In the genomic region with DNA sequence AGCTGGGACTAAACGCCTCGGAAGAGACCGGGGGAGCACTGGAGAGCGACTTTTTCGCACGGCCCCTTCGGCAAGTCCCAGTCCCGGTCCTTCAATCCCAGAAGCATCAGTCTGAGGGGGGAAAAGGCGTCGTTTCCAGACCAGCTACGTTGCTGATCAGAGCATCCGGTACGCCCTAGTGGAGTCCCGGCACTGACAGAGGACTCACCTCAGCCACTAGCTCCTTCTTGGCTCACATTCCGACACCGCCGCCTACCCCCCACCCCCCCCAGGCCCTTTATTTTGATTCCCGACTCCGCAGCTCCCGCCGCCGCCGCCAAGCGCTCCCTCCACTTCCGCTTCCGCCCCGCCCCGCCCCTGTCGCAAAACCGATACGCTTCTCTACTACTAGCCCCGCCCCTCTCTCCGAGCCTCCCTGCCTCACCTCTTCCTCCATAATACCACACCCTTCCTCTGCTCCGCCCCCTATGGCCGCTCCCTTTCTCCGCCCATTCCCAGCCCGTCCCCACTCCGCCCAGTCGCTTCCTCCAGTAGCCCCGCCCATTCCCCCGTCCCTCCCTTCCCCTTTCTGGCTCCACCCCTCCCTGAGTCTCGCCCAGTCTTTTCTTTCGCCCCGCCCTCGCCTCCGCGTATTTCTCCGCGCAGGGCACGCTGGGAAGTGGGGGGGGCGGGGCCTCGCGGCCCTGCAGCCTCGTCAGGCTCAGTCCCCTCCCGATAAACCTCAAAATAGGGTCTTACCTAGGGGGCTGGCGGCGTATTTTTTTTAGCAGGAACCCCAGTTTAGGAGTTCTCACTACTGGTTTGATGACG, we compare ENCODE assay signal across 8 mouse cellular contexts. TPM values are rescaled to one million over a fixed set of nuclear protein-coding genes. Genes with fewer than 3 reads are reported as not detected.
A peak's percentile ranks its signal among the peaks of the same experiment; 100 is the strongest.
DNase-seq lines count a peak whose midpoint lies in the region; ATAC-seq lines count a peak whose summit lies in the region.

No protein-coding gene starts in this region.

- ATAC-seq in hindbrain, embryonic 15.5 days (ENCODE audit: low FRiP score, low read depth) = peak; percentile 97

- DNase-seq in T-cell, adult 2 months (ENCODE audit: low spot score) = peak; percentile 99
- peak; percentile 98 to 99 for DNase-seq in cerebellum, postnatal 36 days
- peak; percentile 96 to 98 for DNase-seq in frontal cortex, postnatal 36 days (ENCODE audit: low spot score in 2 of 2)
- DNase-seq in left cerebral cortex, adult 11 months (ENCODE audit: low spot score) = peak; percentile 98
- peak; percentile 99 to 100 for DNase-seq in lung, postnatal 4 days
- DNase-seq in retina, postnatal 7 days (ENCODE audit: low read depth, low spot score) = peak; percentile 99
- peak; percentile 88 for DNase-seq in urinary bladder, adult 2 months (ENCODE audit: low spot score)

- peak overlapping the region; percentile 75 for H3K4me3 ChIP-seq in hindbrain, embryonic 15.5 days

- peak overlapping the region; percentile 69 for H3K4me2 ChIP-seq in hindbrain, embryonic 15.5 days

- H3K27me3 ChIP-seq in hindbrain, embryonic 15.5 days = no peaks in the 10 kb centered on the region

- H3K4me1 ChIP-seq in hindbrain, embryonic 15.5 days (replicated peaks) = peaks cover 34% of the 10 kb centered on the region

- H3K9ac ChIP-seq in hindbrain, embryonic 15.5 days = peak overlapping the region; percentile 74

- under 1% methylated on average over 53 of the region's 58 CpGs for WGBS in hindbrain, embryonic 15.5 days

- no peaks in the 10 kb centered on the region for H3K9me3 ChIP-seq in hindbrain, embryonic 15.5 days

- H3K27ac ChIP-seq in hindbrain, embryonic 15.5 days (replicated peaks) = peak overlapping the region; percentile 98

- H3K36me3 ChIP-seq in hindbrain, embryonic 15.5 days = no peaks in the 10 kb centered on the region

RNA-seq across cellular contexts. Expression of a gene that starts 3.9 kb away (rescaled TPM):
- 33.3 and 39.7 TPM in 2 replicates for polyA plus RNA-seq in hindbrain, embryonic 15.5 days (2015; fragmentation: Nextera tagmentation; extraction: Ambion mirVana)
- 45.3 and 48.5 TPM in 2 replicates for polyA plus RNA-seq in urinary bladder, adult 2 months (2012; rRNA removed)

RNA-seq across cellular contexts. Expression of a gene that starts 4.0 kb away (rescaled TPM):
- 14.3 and 15.5 TPM in 2 replicates for polyA plus RNA-seq in hindbrain, embryonic 15.5 days (2015; fragmentation: Nextera tagmentation; extraction: Ambion mirVana)
- 15.0 and 22.5 TPM in 2 replicates for polyA plus RNA-seq in urinary bladder, adult 2 months (2012; rRNA removed)

Comparison
In these comparisons a context has a peak if more than half of its experiments do, and no peak if none do; other contexts are left out.
1. Peak in every context shown above with its lines: DNase-seq, ATAC-seq, H3K4me3 ChIP-seq and H3K27ac ChIP-seq.